Mouse (Mus musculus) forelimb bud, embryonic 11.5 days (tissue): ENCODE data around the gene Brinp3.
"Not testable (repeated sequence)": the region's sequence is repeated elsewhere in the genome, so short reads cannot be mapped to it uniquely, and the experiment has no call there.

Source experiments
- DNase-seq: peaks from one replicate; pipeline ENCODE4 v3.0.0-alpha.2; 2012; ENCODE audit warnings: low read depth, low spot score

Brinp3 gene

GRCm38 (mm10) chr1:146494681-146495331 is at the start of gene Brinp3:
Gene Brinp3, plus strand, starts transcription at chr1:146494760.
- DNase-seq: peak; percentile 2

DNA sequence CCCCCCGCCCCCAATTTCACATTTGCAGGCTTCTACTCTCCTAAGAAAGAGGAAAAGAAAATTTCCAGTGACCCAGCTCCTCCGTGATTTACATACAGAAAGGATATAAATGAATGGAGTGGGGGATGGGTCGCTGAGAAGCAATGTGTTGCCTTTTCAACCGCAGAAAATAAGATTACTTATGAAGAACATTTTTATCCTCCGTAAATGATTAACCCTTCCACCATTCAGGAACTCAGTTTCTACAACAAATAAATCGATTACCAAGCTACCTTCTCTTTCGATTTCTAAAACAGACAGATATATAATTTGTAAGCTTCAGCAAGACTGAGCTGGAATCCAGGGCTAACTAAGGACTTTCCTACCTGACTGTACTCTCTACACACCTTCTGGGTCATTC is 339 bp upstream of the Brinp3 start:
- DNase-seq: no peak

- no peak for DNase-seq
These were observed 826 bp downstream of the Brinp3 start for GRCm38 (mm10) chr1:146495386-146495785.

DNA sequence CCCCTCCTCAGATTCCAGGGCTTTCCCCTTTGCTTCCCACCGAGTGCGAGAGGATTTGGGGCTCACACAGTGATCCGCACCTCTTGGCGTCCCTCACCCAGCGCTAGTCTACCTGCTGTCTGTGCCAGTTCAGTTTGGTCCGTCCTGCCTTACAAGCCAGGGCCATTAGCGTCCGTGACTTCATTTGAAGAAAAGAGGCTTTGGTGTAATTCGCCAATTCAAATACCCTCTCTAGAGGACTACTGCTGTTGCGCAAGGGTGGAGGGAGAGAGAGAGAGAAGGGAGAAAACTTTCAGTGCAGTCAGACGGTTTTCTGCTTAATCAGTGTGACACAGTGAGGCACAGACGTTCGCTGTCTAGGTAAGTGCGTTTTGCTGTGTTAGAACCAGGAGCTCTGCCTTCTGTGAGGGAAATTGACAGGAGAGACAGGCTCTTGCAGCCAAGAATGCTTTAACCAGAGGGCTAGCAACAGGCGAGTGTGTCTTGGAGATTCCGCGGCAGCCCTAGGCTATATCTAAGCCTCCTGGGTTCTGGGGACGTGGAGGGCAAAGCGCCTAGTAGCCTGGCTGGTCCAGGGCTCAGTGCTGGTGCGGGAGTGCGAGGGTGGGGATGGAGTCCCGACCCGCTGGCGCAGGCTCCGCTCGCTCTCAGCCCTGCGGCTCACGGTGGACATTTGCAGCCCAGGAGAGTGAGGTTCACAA is 3.0 kb downstream of the Brinp3 start:
- DNase-seq: peak; percentile 28

DNA sequence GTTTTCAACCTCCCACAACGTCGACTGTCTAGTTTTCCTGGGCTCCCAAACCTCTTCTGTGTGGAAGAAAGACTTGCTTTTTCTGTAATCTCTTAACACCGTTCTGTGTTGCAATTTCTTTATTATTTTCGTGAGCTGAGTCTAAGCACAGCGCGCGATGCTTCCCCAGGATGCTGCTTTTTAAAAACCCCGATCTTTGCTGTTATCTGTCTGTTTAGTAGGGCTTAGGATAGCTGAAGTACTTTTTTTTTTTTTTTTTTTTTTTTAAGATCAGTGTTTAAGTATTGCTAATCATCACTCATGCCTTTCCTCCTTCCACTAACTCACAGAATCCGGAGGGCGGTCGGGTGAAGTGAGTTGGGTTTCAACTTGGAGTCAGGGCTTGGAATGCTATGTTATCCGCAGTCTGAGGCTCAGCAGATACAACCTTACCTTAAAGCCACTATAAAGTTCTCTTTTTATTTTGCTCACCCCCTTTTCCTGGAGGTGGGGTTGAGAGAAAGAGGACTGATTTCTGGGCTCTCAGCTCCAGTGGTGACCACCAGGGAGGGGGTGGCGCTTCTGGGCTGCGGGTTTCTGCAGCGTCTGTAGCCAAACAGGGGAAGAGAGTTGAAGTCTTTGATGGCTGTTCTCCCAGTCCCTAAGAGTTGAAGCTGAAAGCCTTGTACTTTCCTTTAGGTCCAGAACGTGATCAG is 3.7 kb downstream of the Brinp3 start:
- DNase-seq: peak; percentile 23

- no peak for DNase-seq
These were observed 4.2 kb downstream of the Brinp3 start for GRCm38 (mm10) chr1:146498780-146499114.

- no peak for DNase-seq
These were observed 20.8 kb downstream of the Brinp3 start for GRCm38 (mm10) chr1:146515377-146515776.

DNA sequence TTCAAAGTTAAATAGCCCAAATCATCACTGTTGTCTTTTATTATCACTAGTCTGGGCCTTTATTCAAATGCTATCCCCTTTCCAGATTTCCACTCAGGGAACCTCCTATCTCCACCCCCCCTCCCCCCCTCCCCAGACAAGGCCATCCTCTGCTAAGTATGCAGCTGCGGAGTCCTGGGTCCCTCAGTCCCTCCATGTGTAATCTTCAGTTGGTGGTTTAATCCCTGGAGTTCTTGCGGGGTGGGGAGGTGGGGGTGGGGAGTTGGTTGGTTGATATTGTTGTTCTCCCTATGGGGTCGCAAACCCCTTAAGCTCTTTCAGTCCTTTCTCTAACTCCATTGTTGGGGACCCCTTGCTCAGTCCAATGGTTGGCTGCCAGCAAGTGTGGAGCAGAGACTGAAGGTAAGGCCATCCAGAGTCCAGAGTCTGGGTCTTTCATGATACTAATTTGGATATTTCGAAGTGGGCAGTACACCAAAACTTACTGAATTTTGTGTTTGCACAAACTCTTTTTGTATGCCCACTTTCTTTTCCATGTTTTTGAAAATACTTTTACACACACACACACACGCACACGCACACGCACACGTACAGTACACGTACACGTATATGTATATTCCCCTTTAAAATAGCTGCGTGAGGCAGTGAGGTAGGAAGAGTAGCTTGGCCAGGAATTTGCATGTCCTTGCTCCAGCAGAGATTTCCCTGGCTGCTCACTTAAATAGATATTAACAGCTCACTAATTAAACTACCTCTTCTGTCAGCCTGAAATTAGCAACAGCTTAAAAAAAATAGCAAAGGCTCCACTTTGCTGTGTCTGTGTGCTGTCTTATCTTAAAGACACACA is 29.4 kb downstream of the Brinp3 start:
- no peak for DNase-seq

GRCm38 (mm10) chr1:146528572-146528971 is 34.0 kb downstream of the Brinp3 start:
- no peak for DNase-seq

GRCm38 (mm10) chr1:146546847-146547428 is 52.4 kb downstream of the Brinp3 start:
- no peak for DNase-seq

DNA sequence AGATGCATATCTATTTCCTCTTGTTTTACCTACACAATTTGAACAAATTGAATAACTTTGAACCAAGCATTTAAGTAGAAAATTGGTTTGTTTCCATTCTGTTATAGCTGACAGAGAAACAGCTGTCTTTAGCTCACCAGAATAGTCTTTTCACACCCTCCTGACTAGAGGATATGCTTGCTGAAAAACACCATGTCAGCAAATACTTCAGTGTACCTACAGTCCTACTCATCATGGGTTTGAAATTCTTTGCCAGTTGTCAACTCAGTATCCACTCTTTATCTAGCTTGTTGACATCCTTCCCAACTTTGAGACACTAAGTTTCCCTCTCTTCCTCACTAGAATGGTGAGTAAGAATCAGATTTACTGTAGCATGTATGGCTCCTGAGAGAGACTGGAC is 62.4 kb downstream of the Brinp3 start:
- no peak for DNase-seq

- DNase-seq: no peak
These were observed 67.6 kb downstream of the Brinp3 start for GRCm38 (mm10) chr1:146562144-146562543.

DNA sequence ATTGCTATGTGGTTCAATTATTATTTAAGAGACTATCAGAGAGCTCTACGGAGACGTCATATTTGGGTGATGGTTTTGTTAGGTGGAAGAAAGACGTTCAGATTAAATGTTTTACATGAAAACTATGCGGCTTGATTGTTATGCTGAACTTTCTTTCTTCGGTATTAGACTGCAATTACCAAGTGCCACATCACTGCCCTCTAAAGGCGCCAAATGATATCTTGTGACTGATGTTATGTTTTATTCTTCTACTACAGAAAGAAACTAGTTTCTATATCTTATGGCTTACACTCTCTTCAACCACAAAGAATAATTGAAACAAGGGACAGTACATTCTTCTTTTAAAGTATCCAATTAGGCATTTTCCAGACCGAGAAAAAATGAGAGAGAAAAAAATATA is 89.6 kb downstream of the Brinp3 start:
- no peak for DNase-seq

DNA sequence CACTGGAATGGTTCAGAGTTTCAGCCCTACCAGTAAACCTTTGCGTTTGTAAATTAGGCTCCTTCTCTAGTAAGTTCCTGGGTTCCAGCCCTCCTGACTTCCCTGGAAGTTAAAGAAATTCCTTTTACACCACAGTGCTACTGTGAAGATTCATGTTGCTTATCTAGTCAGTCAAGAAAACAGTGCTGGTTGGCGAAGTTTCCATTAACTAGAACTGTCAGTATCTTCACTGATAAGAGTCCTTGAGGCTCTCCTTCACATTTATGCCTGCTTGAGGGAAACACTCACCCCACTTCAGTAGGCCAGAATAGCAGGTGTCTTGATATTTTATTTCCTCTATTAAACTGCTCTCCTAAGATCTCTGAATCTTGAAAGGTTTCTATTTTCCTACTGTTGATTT is 138.3 kb downstream of the Brinp3 start:
- DNase-seq: no peak

- DNase-seq: no peak
These were observed 162.7 kb downstream of the Brinp3 start for GRCm38 (mm10) chr1:146657214-146657613.

- DNase-seq: no peak
These were observed 206.2 kb downstream of the Brinp3 start for GRCm38 (mm10) chr1:146700724-146701123.

GRCm38 (mm10) chr1:146719556-146719955 is 225.0 kb downstream of the Brinp3 start:
- no peak for DNase-seq

GRCm38 (mm10) chr1:146724784-146725513 is 230.4 kb downstream of the Brinp3 start:
- DNase-seq: not testable (repeated sequence)

- DNase-seq: no peak
These were observed 256.5 kb downstream of the Brinp3 start for GRCm38 (mm10) chr1:146751066-146751465.

DNA sequence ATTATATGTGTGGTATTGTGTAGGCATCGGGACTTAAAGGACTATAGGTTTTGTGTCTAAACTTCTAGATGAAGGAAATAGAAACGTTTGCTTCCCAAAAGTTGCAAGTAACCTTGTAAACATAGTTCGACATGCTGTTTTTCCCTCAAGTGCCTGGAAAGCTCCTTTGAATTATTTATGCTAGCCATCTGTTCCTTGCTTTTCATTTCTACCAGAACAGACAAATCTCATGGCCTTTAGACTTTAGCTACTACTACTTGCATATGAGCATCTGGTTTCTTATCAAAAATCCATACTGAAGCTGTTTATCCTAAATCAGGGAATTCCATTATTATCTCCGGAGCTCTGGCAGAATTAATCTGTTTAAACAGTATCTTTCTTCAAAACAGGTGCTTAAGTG is 288.7 kb downstream of the Brinp3 start:
- no peak for DNase-seq

GRCm38 (mm10) chr1:146787236-146787635 is 292.7 kb downstream of the Brinp3 start:
- no peak for DNase-seq
